Mouse (Mus musculus) intestine, embryonic 15.5 days (tissue): ENCODE results near the gene Lrrc4. TPM values are rescaled to one million over a fixed set of nuclear protein-coding genes. Genes with fewer than 3 reads are reported as not detected.

Experiments
- ATAC-seq: fragments of 200-750 bp; cut with Nextera tagmentation; 2 replicates; pipeline ENCODE4 v1.8.0; 2017; ENCODE audit warnings: moderate TSS enrichment, moderate library complexity
- H3K27ac ChIP-seq: fragments of 300-500 bp; sonication (generic); 2 replicates; pipeline ENCODE4 v1.5.1; 2015; ENCODE audit warnings: mild to moderate bottlenecking, inconsistent platforms
- H3K27me3 ChIP-seq: fragments of 300-500 bp; sonication (generic); replicated peaks from 2 replicates; pipeline ENCODE4 v1.6.1; 2015; ENCODE audit warnings: inconsistent platforms
- H3K36me3 ChIP-seq: fragments of 300-500 bp; sonication (generic); 2 replicates; pipeline ENCODE4 v1.6.1; 2015; ENCODE audit warnings: inconsistent platforms
- H3K4me1 ChIP-seq: fragments of 300-500 bp; sonication (generic); replicated peaks from 2 replicates; pipeline ENCODE4 v1.6.1; 2015; ENCODE audit warnings: inconsistent platforms
- H3K4me2 ChIP-seq: fragments of 300-500 bp; sonication (generic); replicated peaks from 2 replicates; pipeline ENCODE4 v1.6.1; 2015; ENCODE audit warnings: mild to moderate bottlenecking, inconsistent platforms
- H3K4me3 ChIP-seq: fragments of 300-500 bp; sonication (generic); replicated peaks from 2 replicates; pipeline ENCODE4 v1.5.1; 2015; ENCODE audit warnings: inconsistent platforms
- H3K9ac ChIP-seq: fragments of 300-500 bp; sonication (generic); 2 replicates; pipeline ENCODE4 v1.6.1; 2015; ENCODE audit warnings: inconsistent platforms
- H3K9me3 ChIP-seq: fragments of 300-500 bp; sonication (generic); 2 replicates; pipeline ENCODE4 v1.6.1; 2016; ENCODE audit warnings: inconsistent platforms
- WGBS: fragments of 180-500 bp; shearing (Covaris S2); methylation state at CpG from one replicate; pipeline ENCODE4 v1.1.7; 2015; 5-methylcytosine and 5-hydroxymethylcytosine counted together
- polyA plus RNA-seq: library from polyadenylated mRNA; unstranded; fragments of >200 nt; fragmentation: Nextera tagmentation; extraction: Ambion mirVana; gene quantifications from 2 replicates; pipeline ENCODE4 v1.2.1, GENCODE M21; 2015

Gene Lrrc4
- polyA plus RNA-seq, 1 experiment from 2014 or later, result 0.31 TPM

DNA sequence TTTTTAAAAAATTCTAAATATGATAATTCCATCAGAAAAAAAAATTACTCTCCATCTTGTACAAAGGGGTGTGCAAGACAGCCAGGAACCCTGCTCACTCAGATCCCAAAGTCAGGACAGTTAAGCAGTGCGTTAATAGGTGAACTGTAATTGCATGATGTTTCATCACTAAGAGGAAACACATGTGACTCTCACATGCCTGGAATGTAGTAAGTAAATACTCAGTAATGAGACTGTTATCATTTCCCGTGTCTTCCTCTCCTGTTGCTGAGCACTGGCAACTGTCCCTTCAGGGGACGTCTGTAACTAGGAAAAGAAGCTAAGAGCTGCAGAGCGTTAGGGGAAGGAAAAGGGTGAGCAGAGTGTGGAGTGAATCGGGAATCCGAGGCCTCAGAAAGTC lies 126.9 kb downstream of the Lrrc4 start:
- Histone ChIP-seq H3K4me2 (no peak overlapping the region), H3K27ac (no peak overlapping the region), H3K9me3 (no peaks in the 10 kb centered on the region), H3K36me3 (0 out of 2 replicates have a peak, but pooled peaks cover 4% of the 10 kb centered on the region), H3K4me1 (peaks cover 13% of the 10 kb centered on the region), H3K27me3 (no peaks in the 10 kb centered on the region), H3K9ac (no peak overlapping the region), H3K4me3 (no peak overlapping the region)
- 23% methylated on average over 6 of the region's 6 CpGs for WGBS
- ATAC-seq, result 0 out of 2 replicates have a peak, but pooled peaks have one; percentile 43

DNA sequence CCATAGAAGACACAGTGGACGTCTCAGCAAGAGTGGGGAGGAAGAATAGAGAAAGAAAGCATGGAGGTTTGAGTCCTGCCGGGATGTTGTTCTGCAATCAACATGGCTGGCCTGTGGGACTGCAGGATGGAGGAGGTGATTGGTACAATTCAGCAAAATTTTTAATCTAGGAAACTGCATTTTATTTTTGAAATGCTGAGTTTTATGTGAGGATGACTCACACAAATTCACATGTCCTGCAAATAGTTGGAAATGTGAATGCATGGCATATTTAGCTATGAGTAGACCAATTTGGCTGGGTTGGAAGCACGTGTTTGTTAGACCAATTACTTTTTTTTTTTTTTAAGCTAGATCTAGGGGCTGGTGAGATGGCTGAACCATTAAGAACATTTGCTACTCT lies 134.3 kb downstream of the Lrrc4 start:
- WGBS, result 94% methylated on average over 3 of the region's 3 CpGs
- no peaks in the 10 kb centered on the region for H3K27me3 ChIP-seq
- H3K9me3 ChIP-seq, result no peaks in the 10 kb centered on the region
- no peaks in the 10 kb centered on the region for H3K4me1 ChIP-seq
- H3K9ac ChIP-seq, result no peak overlapping the region
- no peak overlapping the region for H3K4me2 ChIP-seq
- H3K4me3 ChIP-seq, result no peak overlapping the region
- no peak overlapping the region for H3K27ac ChIP-seq
- no peaks in the 10 kb centered on the region for H3K36me3 ChIP-seq
- no peak for ATAC-seq

DNA sequence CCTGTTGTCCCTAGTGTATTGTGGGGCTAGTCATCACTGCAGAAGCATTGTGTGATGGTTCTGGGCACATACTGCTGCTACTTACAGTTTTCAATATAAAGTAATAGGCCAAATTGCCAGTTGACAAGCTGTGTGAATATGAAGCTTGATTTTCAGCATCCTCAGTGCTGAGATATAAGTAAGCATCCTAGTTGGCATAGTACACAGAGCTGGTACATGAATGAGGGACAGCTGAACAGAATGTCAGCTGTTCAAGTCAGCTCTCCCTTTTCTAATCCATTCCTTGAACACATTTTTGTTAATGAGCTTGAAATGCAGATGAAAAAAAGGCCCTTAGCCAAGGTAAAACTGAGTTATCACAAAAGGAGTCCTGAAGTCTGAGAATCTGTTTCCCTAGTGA lies 138.9 kb downstream of the Lrrc4 start:
- Histone ChIP-seq H3K9me3 (no peaks in the 10 kb centered on the region), H3K4me1 (no peaks in the 10 kb centered on the region), H3K36me3 (no peaks in the 10 kb centered on the region), H3K27ac (no peak overlapping the region), H3K9ac (no peak overlapping the region), H3K27me3 (no peaks in the 10 kb centered on the region), H3K4me2 (no peak overlapping the region), H3K4me3 (no peak overlapping the region)
- ATAC-seq, result no peak

DNA sequence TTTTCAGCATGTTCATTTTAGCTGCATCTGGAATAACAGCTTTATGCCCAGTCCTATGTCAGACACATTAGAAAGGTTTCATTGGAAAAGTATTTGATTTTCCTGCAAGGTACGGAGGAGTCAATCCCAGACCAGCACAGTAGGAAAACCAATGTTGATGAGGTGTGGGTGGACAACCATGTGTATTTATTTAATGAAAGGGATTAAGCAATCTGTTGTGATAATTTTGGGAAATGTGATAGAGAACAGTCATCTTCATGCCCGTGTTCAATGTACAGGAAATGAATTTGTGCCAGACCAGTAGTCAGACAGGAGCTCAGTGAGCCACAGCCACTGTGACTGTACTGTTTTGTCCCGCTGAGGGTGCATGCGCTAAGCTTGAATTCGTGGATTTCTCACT lies 143.8 kb downstream of the Lrrc4 start:
- ATAC-seq, result no peak
- Histone ChIP-seq H3K36me3 (no peaks in the 10 kb centered on the region), H3K9ac (no peak overlapping the region), H3K4me2 (no peak overlapping the region), H3K9me3 (no peaks in the 10 kb centered on the region), H3K27me3 (no peaks in the 10 kb centered on the region), H3K4me3 (no peak overlapping the region), H3K4me1 (no peaks in the 10 kb centered on the region), H3K27ac (no peak overlapping the region)
- WGBS, result 89% methylated on average over 5 of the region's 5 CpGs

DNA sequence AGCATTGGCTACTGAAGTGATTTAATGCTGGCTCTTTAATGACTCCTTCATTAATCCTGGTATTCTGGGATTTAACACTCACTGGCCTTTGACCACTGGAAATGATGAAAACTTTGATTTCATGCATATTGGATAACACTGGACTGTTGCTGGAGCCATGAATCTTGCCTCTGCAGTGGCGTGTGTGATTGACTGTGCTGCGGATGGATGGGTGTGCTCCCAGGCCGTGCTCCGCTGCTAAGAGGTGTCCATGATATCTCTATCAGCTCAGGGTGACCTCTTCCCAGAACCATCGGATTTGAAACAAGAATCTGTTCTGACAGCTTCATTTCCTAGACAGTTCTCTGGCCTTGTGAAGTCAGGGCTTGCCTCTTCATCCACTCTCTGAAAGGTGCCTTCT lies 145.8 kb downstream of the Lrrc4 start:
- Histone ChIP-seq H3K4me1 (no peaks in the 10 kb centered on the region), H3K9ac (no peak overlapping the region), H3K36me3 (no peaks in the 10 kb centered on the region), H3K27ac (no peak overlapping the region), H3K4me2 (no peak overlapping the region), H3K27me3 (no peaks in the 10 kb centered on the region), H3K9me3 (no peaks in the 10 kb centered on the region), H3K4me3 (no peak overlapping the region)
- ATAC-seq, result no peak
- WGBS, result 92% methylated on average over 5 of the region's 5 CpGs

DNA sequence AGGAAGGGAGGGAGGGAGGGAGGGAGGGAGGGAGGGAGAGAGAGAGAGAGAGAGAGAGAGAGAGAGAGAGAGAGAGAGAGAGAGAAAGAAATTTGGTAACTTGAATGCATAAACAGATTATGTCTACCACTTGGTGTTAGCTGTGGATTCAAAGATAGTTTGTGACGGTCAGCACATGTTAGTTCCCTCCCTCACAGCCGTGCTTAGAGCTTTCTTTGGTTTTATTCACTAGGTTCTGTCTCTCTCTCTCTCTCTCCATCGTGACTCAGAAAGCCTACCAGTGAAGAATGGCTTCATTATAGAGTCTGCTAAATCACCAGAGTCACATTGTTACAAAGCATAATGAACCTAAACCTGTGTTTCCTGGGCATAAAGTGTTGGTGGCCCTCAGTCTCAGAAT lies 146.5 kb downstream of the Lrrc4 start:
- WGBS, result 65% methylated on average over 3 of the region's 3 CpGs
- Histone ChIP-seq H3K9ac (no peak overlapping the region), H3K27me3 (no peaks in the 10 kb centered on the region), H3K4me2 (no peak overlapping the region), H3K36me3 (no peaks in the 10 kb centered on the region), H3K4me3 (no peak overlapping the region), H3K4me1 (no peaks in the 10 kb centered on the region), H3K27ac (no peak overlapping the region), H3K9me3 (no peaks in the 10 kb centered on the region)
- no peak for ATAC-seq

DNA sequence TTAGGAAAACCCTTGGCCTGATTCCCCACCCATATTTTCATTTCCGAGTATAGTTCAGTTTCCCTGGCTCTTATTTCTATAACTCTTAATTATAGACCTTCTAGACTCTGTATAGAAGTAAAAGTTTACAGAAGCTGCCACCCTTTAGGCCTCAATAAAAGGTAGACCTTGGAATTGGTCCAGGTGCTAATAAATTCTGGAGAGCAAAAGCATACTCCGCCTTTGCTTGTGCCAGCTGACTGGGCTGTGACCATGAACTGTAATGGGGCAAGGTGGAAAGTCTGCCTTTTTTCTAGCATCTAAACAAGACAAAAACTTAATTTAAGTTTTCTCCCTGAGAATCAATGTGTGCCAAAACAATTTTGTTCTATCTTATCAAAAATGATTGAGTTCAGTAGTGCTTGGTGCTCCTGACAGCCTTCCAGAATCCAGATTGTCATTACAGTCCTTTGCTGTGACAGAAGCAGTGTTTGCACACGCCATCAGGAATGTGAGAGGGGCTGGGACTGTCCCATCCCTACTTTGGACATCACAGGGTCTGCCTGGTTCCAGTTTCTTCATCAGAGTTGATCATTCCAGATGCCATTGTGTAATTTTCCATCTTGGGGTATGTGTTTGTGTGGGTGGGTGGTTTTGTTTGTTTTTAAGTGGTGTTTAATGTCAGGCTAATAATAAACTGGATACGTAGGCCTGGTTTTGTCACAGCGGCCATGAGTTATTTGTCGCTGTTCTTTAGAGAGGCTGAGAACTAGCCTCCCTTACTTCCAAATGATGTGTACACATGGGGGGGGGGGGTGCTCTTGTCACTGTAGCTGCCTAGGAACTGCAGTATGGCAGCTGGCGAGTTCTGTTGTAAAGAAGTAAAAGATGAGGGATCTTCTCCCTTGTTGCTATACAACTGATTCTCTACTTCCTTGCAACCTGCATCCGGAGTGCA lies 149.8 kb downstream of the Lrrc4 start:
- H3K27ac ChIP-seq, result no peak overlapping the region
- peak; percentile 36; the same call in 1 of the 2 replicates for ATAC-seq
- H3K9ac ChIP-seq, result no peak overlapping the region
- H3K4me2 ChIP-seq, result no peak overlapping the region
- 71% methylated on average over 8 of the region's 8 CpGs for WGBS
- H3K4me3 ChIP-seq, result no peak overlapping the region
- H3K36me3 ChIP-seq, result no peaks in the 10 kb centered on the region
- H3K9me3 ChIP-seq, result no peaks in the 10 kb centered on the region
- no peaks in the 10 kb centered on the region for H3K27me3 ChIP-seq
- no peaks in the 10 kb centered on the region for H3K4me1 ChIP-seq

DNA sequence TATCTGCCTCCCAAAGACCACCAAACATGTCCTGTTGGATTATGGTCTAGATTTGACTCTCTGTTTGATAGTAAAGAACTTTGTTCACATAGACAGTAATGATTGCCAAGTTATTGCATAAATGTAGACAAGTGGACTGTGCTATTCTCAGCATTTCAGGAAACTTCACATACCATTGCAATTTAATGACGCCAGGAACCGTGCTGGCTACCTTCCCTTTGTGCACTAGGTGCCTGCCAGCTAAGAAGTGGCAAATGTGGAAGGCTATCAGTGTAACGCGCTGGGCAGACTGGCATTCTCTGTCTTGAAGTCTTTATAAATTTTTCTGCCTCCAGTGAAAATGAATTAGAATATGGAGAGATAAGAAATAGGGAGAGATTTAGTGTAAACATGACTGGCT lies 151.0 kb downstream of the Lrrc4 start:
- Histone ChIP-seq H3K36me3 (no peaks in the 10 kb centered on the region), H3K9ac (no peak overlapping the region), H3K27me3 (no peaks in the 10 kb centered on the region), H3K9me3 (no peaks in the 10 kb centered on the region), H3K4me3 (no peak overlapping the region), H3K4me2 (no peak overlapping the region), H3K4me1 (no peaks in the 10 kb centered on the region), H3K27ac (no peak overlapping the region)
- no peak for ATAC-seq
- 72% methylated on average over 4 of the region's 4 CpGs for WGBS

DNA sequence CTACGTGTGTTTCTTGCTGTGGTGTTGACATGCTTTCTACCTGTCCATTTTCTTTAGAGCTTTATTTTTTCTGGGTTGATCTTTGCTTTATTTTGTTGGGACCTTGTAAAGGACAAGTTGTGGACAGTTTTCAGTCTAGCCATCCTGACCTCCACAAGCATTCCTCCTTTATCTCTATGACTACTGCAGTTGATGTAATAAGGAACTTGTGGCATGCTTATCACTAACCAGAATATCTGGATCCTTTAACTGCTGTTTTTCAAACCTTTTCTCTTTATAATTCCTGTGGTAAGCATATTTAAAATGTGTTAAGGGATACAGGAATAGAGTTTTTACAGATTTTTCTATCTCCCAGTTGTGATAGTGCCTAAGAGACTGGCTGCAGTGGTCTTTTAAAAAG lies 152.7 kb downstream of the Lrrc4 start:
- no peaks in the 10 kb centered on the region for H3K4me1 ChIP-seq
- H3K4me3 ChIP-seq, result no peak overlapping the region
- no peak overlapping the region for H3K27ac ChIP-seq
- no peak overlapping the region for H3K9ac ChIP-seq
- WGBS, result 86% methylated on average over 1 of the region's 1 CpGs
- ATAC-seq, result no peak
- no peaks in the 10 kb centered on the region for H3K9me3 ChIP-seq
- H3K4me2 ChIP-seq, result no peak overlapping the region
- H3K36me3 ChIP-seq, result no peaks in the 10 kb centered on the region
- H3K27me3 ChIP-seq, result no peaks in the 10 kb centered on the region

DNA sequence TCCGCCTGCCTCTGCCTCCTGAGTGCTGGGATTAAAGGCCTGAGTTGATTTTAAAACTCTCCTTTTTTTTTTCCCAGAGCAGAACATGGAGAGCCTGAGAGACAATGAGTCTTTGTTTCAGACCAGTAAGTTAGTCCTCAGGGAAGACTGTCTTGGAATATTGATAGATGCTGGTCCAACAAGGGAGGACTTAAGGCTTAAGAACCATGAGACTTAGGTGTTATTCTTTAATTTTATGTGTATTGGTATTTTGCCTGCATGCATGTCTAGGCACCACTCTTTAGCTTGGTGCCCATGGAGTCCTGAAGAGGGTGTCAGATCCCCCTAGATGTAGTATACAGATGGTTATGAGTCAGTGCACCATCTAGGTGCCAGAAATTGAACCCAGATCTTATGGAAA lies 156.9 kb downstream of the Lrrc4 start:
- no peak overlapping the region for H3K9ac ChIP-seq
- H3K36me3 ChIP-seq, result no peaks in the 10 kb centered on the region
- no peaks in the 10 kb centered on the region for H3K27me3 ChIP-seq
- ATAC-seq, result no peak
- no peaks in the 10 kb centered on the region for H3K9me3 ChIP-seq
- no peak overlapping the region for H3K27ac ChIP-seq
- H3K4me1 ChIP-seq, result no peaks in the 10 kb centered on the region
- H3K4me2 ChIP-seq, result no peak overlapping the region
- H3K4me3 ChIP-seq, result no peak overlapping the region
- WGBS, result 84% methylated on average over 1 of the region's 1 CpGs

DNA sequence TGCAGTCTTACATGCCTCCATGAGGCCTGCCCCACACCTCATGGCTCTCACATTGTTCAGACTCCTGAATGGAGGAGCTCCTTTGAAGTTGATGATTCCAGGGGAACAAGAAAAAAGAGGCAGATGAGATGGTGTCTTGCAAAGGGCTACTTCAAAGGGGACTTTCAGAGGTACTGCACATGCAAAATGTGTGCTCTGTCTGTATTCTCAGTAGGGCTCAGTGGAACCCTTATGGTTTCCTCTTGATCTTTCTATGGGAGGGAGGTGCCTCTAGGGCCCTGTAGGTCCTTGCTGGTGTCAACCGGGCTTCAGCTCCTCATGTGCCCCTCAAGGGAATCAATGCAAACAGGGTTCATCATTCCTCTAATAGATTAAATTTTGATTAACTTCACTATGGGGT lies 159.2 kb downstream of the Lrrc4 start:
- no peak for ATAC-seq
- Histone ChIP-seq H3K36me3 (no peaks in the 10 kb centered on the region), H3K4me1 (no peaks in the 10 kb centered on the region), H3K27me3 (no peaks in the 10 kb centered on the region), H3K9me3 (no peaks in the 10 kb centered on the region), H3K4me3 (no peak overlapping the region), H3K9ac (no peak overlapping the region), H3K27ac (no peak overlapping the region), H3K4me2 (no peak overlapping the region)
- WGBS, result 89% methylated on average over 1 of the region's 1 CpGs

DNA sequence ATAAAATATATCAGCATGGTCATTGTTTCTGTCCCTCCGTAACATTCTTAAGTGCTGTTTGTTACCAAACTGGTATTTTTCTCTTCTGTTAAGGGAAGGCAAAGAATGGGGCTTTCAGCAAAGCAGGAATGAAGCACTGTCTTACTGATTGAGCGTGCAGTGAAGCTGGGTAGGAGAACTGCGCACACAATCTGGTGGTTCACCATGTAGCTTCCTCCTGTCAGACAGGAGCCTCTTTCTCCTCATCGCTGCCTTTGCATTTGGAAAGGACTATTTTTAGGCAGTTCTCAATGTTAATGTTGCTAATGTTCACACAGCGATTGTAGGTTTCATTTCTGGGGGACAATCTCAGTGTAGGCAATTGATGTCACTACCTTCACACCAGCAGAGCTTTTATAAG lies 162.3 kb downstream of the Lrrc4 start:
- Histone ChIP-seq H3K36me3 (no peaks in the 10 kb centered on the region), H3K4me1 (no peaks in the 10 kb centered on the region), H3K9ac (no peak overlapping the region), H3K4me2 (no peak overlapping the region), H3K27ac (no peak overlapping the region), H3K27me3 (no peaks in the 10 kb centered on the region), H3K9me3 (no peaks in the 10 kb centered on the region), H3K4me3 (no peak overlapping the region)
- no peak for ATAC-seq
- WGBS, result 94% methylated on average over 5 of the region's 5 CpGs

DNA sequence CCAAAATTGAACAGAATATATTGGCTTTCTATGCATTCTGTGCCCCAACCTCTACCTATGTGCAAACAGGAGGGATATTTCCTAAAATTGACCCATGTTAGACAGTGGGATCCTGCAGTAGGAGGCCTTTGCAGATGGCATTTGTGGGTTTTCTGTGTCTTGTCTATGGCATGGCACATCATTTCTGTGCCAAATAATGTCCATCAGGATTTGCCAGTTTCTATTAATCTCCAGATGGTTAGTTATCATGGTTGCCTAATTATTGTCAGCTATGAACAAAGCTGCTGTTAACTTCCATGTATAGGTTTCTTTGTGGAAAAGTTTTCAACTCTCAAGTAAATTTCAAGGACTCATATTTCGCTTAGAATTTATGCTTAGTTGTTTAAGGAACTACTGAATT lies 164.0 kb downstream of the Lrrc4 start:
- no peaks in the 10 kb centered on the region for H3K36me3 ChIP-seq
- WGBS, result 96% methylated on average over 1 of the region's 1 CpGs
- H3K27ac ChIP-seq, result no peak overlapping the region
- no peak overlapping the region for H3K4me3 ChIP-seq
- H3K4me2 ChIP-seq, result no peak overlapping the region
- H3K9ac ChIP-seq, result no peak overlapping the region
- H3K27me3 ChIP-seq, result no peaks in the 10 kb centered on the region
- ATAC-seq, result no peak
- no peaks in the 10 kb centered on the region for H3K4me1 ChIP-seq
- H3K9me3 ChIP-seq, result no peaks in the 10 kb centered on the region
